Mouse (Mus musculus) cerebellum, postnatal 25 days (tissue): ENCODE measurements around the gene D10Jhu81e.

Experiments
- DNase-seq, 2 experiments: peaks; one replicate each; pipeline ENCODE4 v3.0.0; 2021; ENCODE audit warnings: mixed read lengths in 2 of 2

D10Jhu81e gene

DNA sequence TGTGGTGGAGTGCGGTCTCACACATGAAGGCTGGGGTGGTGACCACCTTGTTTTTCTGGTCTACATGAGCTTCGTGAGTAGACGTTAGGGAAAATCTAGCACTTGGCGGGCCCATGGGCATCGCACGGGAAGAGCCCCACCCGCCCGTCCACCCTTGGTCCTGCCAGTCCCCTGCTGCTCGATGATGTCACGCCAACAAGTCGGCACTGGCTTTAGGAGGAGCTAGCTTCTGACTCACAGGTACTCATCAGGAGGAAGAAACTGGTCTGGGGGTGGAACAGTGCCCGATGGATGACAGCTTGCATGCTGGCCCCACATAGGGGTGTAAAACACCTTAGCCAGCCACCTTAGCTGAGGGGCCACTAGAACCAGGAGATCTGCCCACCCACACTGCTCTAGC is 6.9 kb downstream of the D10Jhu81e start:
- no peak for DNase-seq

DNA sequence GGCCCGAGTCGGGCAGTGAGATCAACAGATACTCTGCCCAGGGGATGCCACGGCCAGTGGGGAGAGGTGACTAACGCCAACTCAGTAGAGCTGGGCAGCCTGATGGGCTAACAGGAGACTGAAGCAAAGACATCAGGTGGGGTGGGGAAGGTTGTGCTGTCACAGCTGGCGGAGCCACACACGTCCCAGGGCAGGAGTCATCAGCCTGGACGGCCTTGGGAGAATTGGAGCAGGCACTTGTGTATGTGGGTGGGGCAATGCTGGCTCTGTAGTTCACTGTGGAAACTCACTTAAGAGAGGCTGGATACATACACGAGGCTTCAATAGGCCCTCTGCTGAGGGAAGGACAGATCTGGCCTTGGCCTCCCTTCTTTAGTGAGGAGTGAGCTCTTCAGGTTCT is 8.5 kb downstream of the D10Jhu81e start:
- DNase-seq = no peak

DNA sequence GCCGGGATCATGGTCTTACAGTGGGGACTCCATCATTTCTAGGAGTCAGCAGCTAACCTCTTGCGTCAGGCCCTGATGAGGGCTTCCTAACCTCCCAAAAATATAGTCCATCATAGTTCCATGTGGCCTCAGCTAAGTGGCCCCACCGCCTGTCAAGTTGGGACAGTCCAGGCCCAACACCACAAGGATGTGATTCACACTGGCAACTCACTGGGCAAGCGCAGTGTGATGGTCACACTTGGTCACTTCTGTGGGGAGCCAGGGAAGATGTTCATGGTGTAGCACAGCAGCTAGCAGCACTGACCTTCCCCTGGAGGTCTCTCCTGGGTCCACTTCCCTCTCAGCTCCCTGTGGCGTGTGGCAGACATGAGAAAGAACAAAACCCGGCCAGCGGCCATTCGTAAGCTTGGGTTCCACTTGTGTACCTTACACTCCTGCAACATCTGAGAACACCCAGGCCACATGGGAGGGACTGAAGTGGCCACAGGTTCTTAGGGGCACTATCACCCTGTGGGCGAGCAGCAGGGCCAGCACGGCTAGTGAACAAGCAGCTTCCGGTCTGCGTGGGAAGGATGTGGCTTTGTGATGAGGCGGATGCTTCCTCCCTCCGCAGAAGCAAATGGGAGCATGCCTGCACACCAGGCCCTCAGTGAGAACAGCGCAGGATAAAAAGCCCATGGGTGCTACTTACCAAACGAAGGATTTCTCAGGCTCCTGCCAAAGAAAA is 9.1 kb downstream of the D10Jhu81e start:
- DNase-seq = no peak

DNA sequence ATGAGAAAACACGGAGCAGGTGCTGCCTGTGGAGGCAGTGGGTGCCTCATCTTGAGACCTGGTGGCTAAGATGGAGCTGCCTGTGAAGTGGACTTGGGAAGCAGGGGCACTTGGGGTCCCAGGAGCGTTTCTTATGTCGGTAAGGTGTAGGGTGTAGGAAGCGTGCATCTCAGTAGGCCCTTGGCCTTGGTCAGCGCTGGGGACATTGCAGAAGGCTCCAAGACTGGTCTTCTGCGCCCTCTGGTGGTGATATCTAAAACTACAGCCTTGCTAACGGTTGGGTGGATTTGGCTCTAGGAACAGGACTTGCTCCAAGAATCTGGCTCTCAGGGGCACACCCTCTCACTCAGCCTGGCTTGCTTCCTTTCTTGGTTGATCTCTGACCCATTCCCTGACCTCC is 9.7 kb downstream of the D10Jhu81e start:
- peak; percentile 84 to 91 for DNase-seq

DNA sequence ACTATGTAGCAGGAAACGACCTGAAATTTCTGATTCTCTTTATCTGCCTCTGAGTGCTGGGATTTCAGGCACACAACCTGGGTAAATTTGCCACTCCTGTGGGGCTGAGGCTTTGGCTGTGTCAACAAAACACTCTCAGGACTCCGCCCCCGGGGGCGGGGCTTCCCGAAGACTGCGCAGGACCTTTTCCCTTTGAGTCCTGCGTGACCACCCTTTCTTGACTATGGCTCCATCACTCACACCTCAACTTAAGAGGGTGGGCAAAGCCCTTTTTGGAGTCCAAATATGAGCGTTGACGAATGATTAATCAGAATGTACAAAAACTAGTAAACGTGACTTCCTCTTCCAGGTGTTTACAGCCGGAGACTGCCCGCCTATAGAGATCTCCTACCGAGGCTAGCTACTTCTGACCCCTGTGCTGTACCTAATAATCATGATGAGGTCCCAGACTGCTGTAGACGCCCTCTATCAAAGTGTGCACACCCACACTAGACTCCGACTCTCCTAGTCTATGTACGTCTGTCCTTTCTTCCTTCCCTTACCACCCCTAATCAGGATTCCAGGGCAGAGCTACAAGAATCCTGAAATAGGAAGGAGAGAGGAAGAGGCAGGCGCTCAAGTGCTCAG is 10.2 kb downstream of the D10Jhu81e start:
- peak; percentile 51 to 77 for DNase-seq

DNA sequence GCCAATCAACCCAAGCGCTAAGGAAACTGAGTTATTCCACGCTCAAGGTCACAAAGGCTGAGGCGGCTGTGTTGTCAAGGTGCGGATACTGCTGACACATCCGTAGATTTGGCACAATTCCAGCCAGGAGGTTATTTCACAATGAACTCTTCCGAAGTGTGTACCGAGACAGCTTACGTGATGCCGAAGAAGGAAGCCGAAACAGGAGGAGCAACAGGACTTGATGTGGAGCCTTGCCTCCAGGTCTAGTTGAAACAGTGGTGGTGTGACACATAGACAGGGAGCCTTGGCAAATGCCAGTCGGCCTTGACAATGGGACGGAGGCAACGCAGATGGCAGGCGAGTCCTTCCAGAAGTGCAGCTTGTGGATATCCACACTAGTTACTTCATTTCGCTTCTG is 11.5 kb downstream of the D10Jhu81e start:
- no peak for DNase-seq

DNA sequence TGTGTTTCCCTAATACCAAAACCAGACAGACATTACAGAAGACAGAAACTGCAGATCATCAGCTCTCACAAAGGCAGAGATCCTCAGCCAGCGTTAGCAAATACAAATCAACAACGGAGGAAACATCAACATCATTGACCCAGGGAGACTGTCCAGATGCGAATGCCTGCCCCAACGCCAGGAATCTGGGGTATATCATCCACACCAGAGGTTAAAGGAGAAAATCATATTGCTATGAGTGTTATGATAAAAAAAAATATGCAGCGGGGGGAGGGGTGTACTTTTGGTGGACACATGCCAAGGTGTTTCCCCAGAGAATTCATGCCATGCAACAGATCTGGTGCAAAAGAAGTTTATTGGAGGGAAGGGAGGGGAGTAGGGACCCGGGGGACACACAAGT is 12.7 kb downstream of the D10Jhu81e start:
- DNase-seq = no peak

DNA sequence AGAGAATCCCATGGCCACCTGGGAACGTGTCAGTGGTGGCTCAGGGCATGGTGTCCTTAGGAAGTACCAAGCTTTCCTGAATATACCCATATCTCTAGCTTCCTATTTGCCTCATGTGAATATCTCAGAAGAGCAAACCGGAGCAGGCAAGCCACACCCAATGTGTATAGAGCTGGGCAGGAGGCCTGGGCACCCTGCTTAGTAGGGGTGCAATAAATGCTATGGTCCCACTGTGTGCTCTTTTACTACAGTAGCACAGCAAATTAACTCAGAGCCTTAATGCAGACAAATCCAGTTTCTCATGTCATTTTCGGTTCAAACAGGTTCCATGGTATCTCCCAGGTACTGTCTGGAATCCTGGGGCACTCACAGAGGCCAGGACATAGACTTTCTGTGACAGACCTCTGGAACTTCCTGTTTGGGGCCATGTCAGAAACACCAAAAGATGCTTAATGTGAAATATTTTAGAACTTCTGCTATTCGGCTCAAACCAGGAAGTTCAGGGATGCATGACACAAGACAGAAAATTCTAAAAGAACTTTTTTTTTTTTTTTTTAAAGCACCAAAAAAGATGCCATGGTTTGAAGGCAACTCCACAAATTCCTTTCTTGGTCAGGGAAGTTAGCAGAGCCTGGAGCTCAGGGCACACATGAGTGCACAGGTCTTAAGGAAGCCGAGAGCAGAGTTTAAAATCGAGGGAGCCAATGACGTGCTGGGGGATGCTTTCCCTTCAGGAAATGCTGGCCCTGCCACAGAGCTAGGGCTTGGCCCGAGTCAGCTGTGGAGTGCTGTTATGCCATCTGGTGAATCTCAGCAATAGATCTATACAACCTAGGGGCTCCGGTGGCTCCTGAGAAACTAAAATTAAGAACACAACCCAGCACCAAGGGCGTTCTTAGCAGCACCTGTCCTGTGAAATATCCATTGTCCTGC is 20.5 kb downstream of the D10Jhu81e start:
- DNase-seq = no peak

DNA sequence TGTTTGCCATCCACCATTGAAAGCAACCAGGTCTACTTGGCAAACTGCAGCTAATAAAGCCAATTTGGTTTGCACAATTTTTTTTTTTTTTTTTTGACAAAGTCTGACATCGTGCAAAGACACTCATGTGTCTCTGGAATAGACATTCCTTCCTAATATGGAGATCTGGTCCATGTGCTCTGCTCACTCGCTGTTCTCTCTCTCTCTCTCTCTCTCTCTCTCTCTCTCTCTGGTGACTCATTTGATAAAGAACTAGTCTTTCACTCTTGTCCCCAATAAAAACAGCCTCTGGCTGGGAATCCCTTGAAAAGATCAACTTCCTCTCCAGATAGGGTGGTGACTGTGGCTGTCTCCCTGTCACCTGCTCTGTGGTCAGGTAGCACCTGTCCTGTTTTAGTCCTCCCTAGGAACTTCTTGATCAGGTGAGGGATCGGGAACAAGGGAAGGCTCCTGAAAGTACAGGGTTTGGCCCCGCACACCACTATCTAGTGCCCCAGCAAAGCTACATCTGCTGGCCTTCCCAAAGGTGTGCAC is 21.6 kb downstream of the D10Jhu81e start:
- DNase-seq = no peak

DNA sequence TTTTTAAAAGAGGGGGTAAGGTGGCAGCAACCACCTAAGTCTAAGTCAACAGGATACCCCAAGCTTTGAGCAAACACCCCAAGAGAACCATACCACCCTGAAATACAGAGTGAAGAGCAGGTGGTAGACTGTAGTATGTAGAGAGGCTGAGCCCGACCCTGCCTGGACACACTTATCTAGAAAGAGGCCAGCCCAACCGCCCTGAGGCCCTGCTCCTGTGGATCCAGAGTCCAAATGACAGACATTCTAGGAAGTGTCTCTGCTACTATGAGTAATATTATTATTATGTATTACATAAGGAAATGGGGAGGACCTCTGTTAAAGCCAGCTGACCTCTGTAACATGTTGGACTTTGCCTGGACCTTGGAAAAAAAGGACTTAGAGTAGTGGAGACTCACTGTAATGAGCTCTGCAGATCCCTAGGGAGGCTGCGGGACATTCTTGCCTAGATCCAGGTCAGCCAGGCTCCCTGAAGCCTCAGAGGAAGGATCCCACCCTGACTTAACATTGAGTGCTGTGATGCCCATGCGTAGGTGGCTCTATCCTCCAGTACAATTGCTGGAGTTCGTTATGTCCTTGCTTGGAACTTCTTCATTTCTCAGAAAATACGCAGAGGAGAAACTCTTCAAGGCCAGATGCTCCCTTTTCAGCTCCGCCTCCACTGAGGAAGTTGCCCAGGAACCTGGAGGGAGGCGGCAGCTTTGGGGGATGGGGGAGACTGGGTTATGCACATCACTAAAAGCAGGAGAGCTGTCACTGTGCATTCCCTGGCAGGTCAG is 25.7 kb downstream of the D10Jhu81e start:
- no peak for DNase-seq

DNA sequence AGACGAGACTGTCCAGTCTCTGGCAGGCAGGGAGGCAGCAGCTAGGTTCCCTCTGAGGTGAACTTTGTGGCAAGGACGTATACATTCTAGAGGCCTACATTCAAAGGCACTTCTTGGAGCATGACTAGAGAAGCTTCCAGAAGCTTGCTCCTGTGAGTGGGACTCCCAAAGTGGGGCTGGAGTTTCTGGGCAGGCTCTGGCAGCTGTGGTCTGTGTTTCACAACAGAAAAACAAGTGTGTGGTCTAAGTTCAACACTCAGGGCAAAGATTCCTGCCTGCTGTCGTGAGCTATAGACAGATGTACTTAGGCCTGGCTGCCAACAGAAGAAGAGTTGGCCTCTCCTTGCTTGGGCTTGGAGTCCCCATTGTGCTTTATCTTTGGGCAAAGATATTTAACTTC is 28.7 kb downstream of the D10Jhu81e start:
- no peak for DNase-seq

DNA sequence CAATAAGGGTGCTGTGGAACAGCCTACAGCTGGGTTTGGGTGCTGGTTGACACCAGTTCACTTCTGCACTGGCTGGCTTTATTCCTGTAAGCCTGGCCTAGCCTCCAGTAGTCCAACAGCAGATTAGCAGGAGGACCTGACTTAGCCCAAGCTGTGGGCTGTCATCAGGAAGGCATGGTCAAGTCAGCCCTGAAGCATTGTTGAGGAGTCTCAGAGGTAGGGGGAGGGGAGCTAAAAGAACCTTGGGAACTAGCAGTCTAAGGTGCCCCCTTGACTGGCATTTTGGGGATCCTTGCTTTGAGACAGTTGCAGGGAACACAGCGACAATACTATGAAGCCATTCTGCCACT is 29.4 kb downstream of the D10Jhu81e start:
- no peak for DNase-seq

DNA sequence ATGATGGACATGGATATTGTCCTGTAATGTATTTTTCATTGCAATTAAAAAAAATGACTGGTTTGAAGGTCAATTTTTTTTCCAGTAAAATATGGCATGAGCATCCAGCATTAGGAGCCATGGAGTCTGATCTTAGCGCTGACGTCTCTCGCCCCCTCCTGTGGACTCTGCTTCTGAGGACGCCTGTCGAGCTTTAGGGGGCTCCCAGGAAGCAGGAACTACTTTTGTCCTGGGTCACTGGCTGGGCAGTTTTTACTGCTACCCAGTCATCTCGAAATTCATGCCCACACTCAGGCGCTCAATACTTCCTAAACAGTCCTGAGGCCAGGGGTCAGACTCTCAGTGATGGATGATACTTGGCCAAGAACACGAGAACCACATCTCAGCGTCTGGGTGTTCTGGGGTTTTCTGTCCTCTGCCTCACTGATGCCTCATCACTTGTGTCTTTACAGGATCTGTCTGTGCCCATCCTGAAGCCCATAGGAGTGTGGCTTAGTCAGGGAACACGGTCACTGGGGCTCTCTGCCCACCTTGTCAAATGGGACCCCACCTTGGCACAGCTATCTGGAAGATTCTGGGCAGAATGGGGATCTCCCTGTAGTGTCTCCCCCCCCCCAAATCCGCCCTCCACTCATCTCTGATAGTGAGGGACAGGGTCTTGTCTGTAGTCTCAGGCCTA is 29.9 kb downstream of the D10Jhu81e start:
- DNase-seq = no peak

DNA sequence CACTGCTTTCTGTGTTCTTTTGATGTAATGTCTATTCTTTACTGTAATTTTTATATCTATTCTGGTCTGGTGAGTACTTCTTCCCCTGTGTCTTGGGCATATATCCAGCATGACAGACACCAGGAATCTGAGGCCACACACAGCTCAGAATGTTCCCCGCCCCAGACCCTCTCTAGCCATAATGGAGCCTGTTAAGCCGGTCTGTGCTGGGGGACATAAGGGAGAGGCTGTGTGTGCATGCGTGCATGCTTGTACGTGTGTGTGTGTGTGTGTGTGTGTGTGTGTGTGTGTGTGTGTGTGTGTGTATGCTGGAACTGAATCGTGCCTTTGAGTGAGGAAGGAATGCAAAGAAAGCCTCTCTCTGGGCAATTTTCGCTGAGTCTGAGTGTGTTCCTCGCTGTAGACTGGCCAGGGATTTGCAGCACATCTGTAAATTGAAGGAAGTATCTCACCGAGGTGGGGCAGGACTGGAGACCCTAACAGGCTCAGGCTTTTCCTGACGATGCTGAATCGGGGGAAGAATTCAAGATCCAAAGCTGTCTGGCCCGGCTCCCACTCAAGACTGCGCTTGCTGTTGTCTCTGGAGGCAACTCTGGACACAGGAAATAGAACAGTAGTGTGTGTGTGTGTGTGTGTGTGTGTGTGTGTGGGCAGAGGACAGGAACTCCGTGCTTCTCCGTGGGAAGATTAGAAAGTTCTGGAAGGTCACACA is 30.6 kb downstream of the D10Jhu81e start:
- no peak for DNase-seq

DNA sequence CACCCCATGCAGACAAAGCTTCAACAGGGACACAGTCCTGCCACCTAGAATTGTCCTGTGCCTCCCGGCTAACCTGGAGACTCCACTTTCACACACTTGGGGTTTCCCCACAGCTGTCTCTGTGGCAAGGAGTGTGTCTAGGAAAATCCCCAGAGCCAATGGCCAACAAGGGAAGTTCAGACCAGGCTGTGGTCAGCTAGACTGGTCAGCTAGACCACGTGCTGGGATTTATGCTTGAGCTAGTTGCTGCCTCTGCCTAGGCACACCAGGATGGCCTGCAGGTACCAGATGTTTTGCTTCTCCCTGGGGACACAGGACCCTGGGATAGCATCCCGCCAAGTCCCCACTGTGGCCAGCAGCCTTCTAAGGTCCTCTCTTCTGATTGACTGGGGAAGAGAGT is 32.4 kb downstream of the D10Jhu81e start:
- DNase-seq = no peak

DNA sequence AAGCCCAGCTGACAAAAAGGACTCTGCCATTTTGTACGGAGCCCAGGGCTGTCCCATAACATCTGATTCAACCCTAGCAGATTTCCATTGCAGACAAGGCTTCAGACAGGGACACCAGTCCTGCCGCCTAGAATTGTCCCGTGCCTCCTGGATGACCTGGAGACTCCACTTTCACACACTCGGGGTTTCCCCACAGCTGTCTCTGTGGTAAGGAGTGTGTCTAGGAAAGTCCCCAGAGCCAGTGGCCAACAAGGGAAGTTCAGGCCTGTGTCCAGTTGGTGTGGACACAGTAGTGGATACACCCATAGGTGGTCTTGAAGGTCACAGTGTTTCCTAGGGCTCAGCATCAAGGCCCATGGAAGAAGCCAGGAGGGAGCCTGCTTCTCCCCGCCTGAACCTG is 33.6 kb downstream of the D10Jhu81e start:
- DNase-seq = no peak

DNA sequence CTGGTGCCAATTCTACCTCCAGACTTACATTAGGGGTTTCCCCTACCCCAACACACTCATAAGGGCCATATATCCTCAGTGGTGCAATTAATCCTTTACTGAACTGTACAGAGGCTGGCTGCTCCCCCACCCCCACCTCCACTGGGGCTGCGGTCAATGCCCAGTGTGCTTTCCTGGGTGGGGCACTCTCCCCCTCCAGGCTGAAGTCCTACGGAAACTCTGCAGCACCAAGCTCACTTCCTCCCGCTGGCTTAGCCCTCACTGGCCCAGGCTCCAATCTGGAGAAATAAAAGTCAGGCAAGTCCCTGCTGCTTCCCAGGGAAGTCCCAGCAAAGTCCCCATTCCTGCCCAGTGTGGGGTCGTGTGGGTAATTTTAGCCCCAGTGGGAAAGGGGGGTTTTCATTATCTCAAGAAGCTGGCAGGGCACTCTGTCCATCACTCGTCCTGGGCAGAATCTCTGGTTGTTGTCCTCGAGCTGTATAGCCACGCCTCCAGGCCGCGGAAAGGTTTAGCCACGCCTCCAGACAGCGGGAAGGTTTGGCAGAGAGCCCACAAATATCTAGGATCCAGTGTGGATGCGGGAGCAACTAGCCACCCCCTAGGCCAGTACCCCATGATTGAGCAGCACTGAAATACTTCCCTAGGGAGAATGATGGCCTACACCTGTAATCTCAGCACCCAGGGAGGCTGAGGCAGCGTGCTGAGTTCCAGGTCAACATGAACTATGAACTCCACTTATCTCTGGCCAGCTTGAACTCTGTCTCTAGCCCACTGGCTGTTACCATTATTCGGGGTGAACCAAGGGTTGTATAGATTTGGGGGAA is 34.4 kb downstream of the D10Jhu81e start:
- DNase-seq = no peak

DNA sequence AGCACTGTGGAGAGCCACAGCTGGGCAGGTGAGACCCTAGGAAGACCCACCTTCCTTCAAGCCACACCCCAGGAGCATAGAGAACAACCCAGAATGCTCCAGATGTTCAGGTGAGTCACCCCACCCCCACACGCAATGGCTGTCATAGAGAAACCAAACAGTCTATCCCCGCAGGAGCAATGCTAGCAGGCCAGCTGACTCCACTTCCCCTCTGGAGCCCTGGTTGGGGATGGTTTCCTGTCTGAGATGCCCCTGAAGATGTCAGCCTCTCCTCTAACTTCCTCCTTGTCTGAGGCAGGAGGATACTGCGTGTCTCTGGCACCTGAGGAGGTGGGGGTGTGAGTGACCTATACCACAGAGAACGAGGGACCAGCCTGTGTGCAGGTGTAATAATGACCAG is 35.2 kb downstream of the D10Jhu81e start:
- DNase-seq = no peak

DNA sequence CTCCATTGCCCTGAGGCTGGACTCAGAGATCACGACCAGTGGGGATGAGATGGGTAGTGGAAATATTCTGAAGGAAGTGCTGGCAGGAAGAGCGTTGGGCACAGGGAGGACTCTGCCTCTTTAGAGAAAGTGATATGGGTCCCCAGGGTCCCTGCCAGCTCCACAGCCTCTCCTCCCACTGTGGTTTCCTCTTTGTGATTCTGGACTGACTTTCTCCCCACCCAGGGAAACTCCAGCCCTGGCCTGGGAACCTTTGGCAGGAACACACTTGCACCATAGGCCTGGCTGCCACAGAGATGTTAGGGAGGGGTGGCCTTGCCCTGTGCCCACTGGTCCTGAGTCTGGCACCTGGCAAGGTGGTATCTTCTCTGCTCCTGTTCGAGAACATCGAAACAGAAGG is 39.6 kb downstream of the D10Jhu81e start:
- DNase-seq = no peak

DNA sequence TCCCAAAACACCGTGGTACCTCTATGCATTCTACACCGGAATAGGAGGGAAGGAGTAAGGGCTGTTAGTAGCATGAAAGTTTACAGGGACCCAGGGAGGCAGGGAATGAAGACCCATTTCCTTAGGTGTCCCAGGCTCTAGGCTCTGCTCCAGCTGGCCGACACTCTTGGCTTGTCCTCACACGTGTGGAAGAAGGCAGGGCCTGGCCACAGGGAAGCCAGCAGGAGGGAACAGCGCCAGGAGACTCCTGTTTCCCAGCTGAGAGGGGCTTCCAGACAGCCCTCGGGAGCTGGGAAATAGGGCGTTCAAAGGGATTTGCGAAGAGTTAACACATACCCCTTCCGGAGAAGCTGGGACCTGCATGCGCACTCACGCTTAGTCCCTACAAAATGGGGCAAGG is 40.2 kb downstream of the D10Jhu81e start:
- DNase-seq = peak; percentile 45 to 61

DNA sequence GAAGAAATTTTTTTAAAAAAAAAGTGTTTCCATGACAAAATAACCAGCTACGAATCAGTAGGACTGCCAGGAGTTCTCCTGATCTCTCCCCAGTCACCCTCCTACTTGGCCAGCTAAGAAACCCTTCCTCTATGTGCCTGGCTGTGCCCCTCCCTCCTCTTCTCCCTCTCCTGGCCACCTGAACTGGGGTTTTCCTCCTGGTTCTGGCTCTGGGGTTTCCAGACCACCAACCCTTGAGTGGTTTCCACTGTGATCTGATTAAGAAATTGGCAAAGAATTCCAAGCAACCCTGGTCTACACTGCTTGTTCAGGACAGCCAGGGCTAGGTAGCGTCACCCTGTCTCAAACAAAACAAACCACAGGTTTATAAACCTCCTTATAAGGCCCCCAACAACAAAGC is 40.9 kb downstream of the D10Jhu81e start:
- DNase-seq = no peak
